Mouse (Mus musculus): ENCODE results near the gene Nfe2l2. TPM values are rescaled to one million over a fixed set of nuclear protein-coding genes. Genes with fewer than 3 reads are reported as not detected.
"Not testable (repeated sequence)": the region's sequence is repeated elsewhere in the genome, so short reads cannot be mapped to it uniquely, and the experiment has no call there.

The Nfe2l2 gene
- polyA plus RNA-seq, 1 experiment from 2014 or later = 42.8 TPM

DNA sequence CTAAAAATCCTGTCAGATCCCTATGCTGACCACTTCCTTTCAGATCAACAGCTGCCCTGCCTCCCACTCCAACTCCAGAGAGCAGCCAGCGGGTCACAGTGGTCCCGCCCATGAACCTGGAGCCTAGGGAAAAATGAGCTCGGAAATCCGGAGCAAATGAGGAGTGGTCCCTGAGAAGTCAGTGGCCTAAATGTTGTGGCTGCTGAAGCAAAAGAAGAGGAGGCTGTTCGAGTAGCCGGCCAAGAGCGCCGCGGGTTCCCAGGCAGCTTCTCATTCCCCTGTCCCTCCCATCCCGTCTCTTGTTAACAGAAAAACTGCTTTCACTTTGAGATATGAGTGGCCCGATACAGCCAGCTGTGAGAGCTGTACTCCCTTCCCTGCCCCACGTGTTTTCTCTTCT is 64.9 kb downstream of the Nfe2l2 start:
- 4% methylated on average over 10 of the region's 12 CpGs for WGBS
- H3K36me3 ChIP-seq; H3K27me3 ChIP-seq (replicated peaks); H3K9me3 ChIP-seq; ATAC-seq (ENCODE audit: extremely low read depth, insufficient number of reproducible peaks, low FRiP score, low TSS enrichment): not testable (repeated sequence)
- peak overlapping the region; percentile 48 for H3K4me2 ChIP-seq
- 0 out of 2 replicates have a peak overlapping the region, but pooled peaks have one; percentile 61 for H3K9ac ChIP-seq
- H3K27ac ChIP-seq (replicated peaks) = peak overlapping the region; percentile 75
- H3K4me1 ChIP-seq = peaks cover 15% of the 10 kb centered on the region
- peak overlapping the region; percentile 29 for H3K4me3 ChIP-seq

DNA sequence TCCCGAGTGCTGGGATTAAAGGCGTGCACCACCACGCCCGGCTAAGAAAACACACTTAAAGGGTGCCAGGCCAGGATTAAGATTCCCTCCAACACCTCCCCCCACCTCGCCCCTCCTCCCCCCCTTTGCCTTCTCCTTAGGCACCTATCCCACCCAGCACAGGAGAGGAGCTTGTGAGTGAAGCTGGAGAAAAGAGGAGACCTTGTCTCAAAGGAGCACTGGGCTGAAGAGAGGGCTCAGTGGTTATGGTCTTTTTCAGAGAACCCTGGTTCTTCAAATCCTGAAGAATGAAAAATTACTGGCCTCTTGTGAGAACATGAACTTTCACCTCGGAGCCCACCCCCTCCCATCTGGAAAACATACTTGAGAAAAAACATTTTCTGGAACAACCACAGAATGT is 66.6 kb downstream of the Nfe2l2 start:
- H3K27ac ChIP-seq (replicated peaks); H3K4me1 ChIP-seq; H3K9ac ChIP-seq; H3K4me3 ChIP-seq; H3K4me2 ChIP-seq; H3K27me3 ChIP-seq (replicated peaks); H3K9me3 ChIP-seq; H3K36me3 ChIP-seq; ATAC-seq (ENCODE audit: extremely low read depth, insufficient number of reproducible peaks, low FRiP score, low TSS enrichment): not testable (repeated sequence)
- WGBS = 78% methylated on average over 6 of the region's 6 CpGs

DNA sequence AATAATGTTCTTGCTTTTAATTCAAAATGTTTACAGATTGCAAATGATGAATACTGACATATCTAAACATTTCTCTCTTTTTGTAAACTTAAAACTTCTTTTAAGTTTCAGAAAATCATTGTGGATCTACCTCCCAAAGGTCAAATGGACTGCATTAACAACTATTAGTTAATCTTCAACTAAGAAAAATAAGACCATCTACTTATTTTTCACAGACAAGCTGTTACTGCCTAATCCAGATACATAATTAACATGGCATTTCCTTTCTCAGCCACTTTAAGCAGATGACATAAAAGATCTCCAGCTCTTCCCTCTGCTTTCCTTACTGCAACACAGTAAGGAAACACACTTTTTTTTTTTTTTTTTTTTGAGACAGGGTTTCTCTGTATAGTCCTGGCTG is 67.1 kb downstream of the Nfe2l2 start:
- H3K4me1 ChIP-seq = peaks cover 8% of the 10 kb centered on the region; the same call in 1 of the 2 replicates
- no peak overlapping the region for H3K4me3 ChIP-seq
- no peaks in the 10 kb centered on the region for H3K27me3 ChIP-seq (replicated peaks)
- H3K9ac ChIP-seq = no peak overlapping the region
- no peak overlapping the region for H3K27ac ChIP-seq (replicated peaks)
- no peaks in the 10 kb centered on the region for H3K9me3 ChIP-seq
- no peak overlapping the region for H3K4me2 ChIP-seq
- no peak for ATAC-seq (ENCODE audit: extremely low read depth, insufficient number of reproducible peaks, low FRiP score, low TSS enrichment)
- no peaks in the 10 kb centered on the region for H3K36me3 ChIP-seq

DNA sequence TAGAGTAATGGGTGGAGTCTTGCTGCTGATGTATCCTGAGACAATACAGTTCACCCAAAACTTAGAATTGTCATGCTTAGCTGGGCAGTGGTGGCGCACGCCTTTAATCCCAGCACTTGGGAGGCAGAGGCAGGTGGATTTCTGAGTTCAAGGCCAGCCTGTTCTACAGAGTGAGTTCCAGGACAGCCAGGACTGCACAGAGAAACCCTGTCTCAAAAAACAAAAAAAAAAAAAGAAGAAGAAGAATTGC is 67.5 kb downstream of the Nfe2l2 start:
- not testable (repeated sequence) for H3K9ac ChIP-seq; ATAC-seq (ENCODE audit: extremely low read depth, insufficient number of reproducible peaks, low FRiP score, low TSS enrichment); H3K9me3 ChIP-seq; H3K27me3 ChIP-seq (replicated peaks); H3K27ac ChIP-seq (replicated peaks); H3K36me3 ChIP-seq; H3K4me2 ChIP-seq; H3K4me3 ChIP-seq
- 91% methylated on average over 2 of the region's 2 CpGs for WGBS
- H3K4me1 ChIP-seq = peaks cover 10% of the 10 kb centered on the region

DNA sequence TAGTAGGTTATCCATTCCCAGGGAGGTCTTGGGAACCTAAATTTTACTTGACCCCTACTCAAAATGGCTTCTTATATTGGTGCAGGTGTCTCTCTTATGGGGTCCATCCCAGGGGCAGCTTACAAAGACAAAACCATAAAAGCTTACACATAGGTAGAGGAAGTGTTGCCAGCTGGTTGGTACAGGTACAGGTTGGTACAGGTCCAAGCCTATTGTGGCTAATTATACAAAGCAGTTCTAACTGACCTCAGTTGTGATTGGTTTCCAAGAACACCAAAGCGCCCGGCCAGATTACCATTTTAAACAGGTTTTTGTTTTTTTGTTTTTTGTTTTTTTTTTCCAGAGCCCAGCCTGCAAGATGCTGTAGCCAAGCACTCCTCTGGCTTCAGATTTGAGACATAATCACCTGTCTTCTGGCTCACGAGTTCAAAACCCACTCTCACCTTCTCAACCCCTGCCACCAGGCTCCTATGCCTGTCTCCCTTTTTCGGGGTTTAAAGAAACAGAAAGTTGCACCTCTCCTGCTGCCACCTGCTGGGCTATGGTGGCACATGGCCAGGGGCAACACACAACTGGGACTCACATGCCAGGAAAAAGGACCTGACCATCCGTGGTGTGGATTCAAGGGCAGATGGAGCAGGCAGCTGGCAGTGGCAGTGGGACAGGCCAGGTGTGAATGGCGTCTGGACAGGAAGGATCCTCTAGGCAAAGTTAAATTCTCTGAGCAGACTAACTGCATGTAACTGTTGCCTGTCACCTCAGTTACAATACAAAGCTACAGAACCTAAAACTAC is 68.0 kb downstream of the Nfe2l2 start:
- H3K4me3 ChIP-seq = no peak overlapping the region
- no peaks in the 10 kb centered on the region for H3K9me3 ChIP-seq
- no peaks in the 10 kb centered on the region for H3K27me3 ChIP-seq (replicated peaks)
- H3K4me1 ChIP-seq = peaks cover 14% of the 10 kb centered on the region
- 60% methylated on average over 6 of the region's 6 CpGs for WGBS
- no peak overlapping the region for H3K4me2 ChIP-seq
- H3K27ac ChIP-seq (replicated peaks) = no peak overlapping the region
- no peak overlapping the region for H3K9ac ChIP-seq
- H3K36me3 ChIP-seq = no peaks in the 10 kb centered on the region
- ATAC-seq (ENCODE audit: extremely low read depth, insufficient number of reproducible peaks, low FRiP score, low TSS enrichment) = no peak

DNA sequence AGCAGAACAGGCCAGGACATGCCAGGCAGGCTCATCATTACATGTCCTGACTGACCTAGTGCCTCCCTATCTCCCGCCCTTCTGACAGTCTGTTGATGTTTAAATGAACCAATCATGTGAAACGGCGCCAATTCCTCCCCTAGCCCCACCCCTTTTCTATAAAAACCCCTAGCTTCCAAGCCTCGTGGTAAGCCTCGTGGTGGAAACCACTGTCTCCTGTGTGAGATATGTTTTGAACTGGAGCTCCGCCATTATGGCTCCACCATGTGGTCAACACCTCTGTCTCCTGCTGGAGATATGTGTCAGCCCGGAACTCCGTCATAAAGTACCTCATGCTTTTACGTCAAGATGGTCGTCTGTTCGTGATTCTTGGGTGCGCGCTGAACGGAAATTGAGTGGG is 70.0 kb downstream of the Nfe2l2 start:
- ATAC-seq (ENCODE audit: extremely low read depth, insufficient number of reproducible peaks, low FRiP score, low TSS enrichment); H3K4me2 ChIP-seq; H3K9me3 ChIP-seq; H3K27me3 ChIP-seq (replicated peaks); H3K36me3 ChIP-seq; H3K27ac ChIP-seq (replicated peaks); H3K4me3 ChIP-seq; H3K9ac ChIP-seq: not testable (repeated sequence)
- 84% methylated on average over 14 of the region's 14 CpGs for WGBS
- peaks cover 19% of the 10 kb centered on the region for H3K4me1 ChIP-seq

DNA sequence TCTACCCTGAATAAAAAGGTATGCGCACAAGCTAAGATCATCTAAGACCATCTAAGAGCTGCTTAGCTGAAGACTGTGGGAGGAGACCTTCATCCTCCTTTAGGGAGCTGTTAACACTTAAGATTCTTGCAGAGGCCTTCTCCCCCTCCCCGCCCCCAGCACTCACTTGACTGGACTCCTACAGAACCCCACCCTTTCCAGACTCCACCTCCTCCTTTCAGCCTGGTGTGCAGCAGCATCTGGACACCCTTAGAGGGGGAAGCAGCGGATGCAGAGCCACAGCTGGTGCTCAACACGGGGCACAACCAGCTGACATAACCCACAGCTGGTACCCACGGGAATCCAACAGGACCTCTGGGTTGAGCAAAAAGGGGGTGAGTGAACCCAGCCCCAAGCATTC is 70.7 kb downstream of the Nfe2l2 start:
- no peaks in the 10 kb centered on the region for H3K27me3 ChIP-seq (replicated peaks)
- no peak overlapping the region for H3K4me3 ChIP-seq
- H3K9me3 ChIP-seq = no peaks in the 10 kb centered on the region
- H3K4me1 ChIP-seq = peaks cover 19% of the 10 kb centered on the region
- no peak for ATAC-seq (ENCODE audit: extremely low read depth, insufficient number of reproducible peaks, low FRiP score, low TSS enrichment)
- 63% methylated on average over 5 of the region's 5 CpGs for WGBS
- H3K36me3 ChIP-seq = no peaks in the 10 kb centered on the region
- H3K4me2 ChIP-seq = no peak overlapping the region
- no peak overlapping the region for H3K9ac ChIP-seq
- no peak overlapping the region for H3K27ac ChIP-seq (replicated peaks)

DNA sequence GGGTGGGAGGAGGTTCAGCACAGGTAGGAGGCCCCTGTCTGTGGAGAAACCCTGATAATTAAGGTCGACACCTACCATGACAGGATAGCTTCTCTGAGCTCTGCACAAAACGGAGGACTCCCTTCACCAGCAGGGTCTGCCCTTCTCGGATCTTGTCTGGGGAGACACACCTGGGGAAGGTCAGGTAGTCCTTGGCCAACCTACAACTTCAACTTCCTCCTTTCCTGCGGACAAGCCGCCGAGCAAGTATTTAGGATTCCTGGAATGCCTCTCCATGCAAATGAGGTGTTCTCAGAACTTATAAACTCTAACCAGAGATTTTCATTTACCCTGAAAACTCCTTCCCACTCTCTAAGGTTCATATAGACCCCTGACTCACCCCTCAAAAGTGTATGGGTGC is 71.1 kb downstream of the Nfe2l2 start:
- no peak overlapping the region for H3K4me2 ChIP-seq
- no peak for ATAC-seq (ENCODE audit: extremely low read depth, insufficient number of reproducible peaks, low FRiP score, low TSS enrichment)
- H3K4me3 ChIP-seq = no peak overlapping the region
- no peak overlapping the region for H3K9ac ChIP-seq
- H3K27ac ChIP-seq (replicated peaks) = no peak overlapping the region
- H3K36me3 ChIP-seq = no peaks in the 10 kb centered on the region
- peaks cover 19% of the 10 kb centered on the region for H3K4me1 ChIP-seq
- H3K9me3 ChIP-seq = no peaks in the 10 kb centered on the region
- no peaks in the 10 kb centered on the region for H3K27me3 ChIP-seq (replicated peaks)
- 41% methylated on average over 6 of the region's 6 CpGs for WGBS

DNA sequence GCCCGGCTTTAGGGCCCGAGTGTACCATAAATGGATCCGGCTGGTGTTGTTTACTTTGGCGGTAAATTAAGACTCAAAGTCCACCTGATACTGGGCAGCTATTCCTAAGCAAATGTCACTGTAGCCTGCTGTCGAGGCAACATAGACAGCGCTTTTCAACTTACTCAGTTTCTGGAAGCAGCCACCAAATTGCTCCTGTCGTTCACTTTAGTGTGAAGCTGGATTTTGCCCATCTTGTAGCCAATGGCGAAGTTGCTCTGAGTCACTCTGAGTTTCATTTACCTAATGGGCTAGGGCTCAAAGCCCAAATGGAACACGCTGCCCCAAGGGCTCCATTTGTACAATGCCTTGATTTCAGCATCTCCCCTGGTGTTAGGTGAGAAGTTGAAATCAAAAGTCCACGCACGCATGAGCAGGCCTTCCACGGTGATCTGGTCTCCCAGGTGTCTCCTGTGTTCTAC is 71.7 kb downstream of the Nfe2l2 start:
- Histone ChIP-seq H3K9ac (no peak overlapping the region), H3K27ac (replicated peaks) (no peak overlapping the region), H3K4me2 (no peak overlapping the region), H3K9me3 (no peaks in the 10 kb centered on the region), H3K4me1 (peaks cover 19% of the 10 kb centered on the region), H3K4me3 (no peak overlapping the region), H3K27me3 (replicated peaks) (no peaks in the 10 kb centered on the region), H3K36me3 (no peaks in the 10 kb centered on the region)
- no peak for ATAC-seq (ENCODE audit: extremely low read depth, insufficient number of reproducible peaks, low FRiP score, low TSS enrichment)
- 83% methylated on average over 12 of the region's 12 CpGs for WGBS

DNA sequence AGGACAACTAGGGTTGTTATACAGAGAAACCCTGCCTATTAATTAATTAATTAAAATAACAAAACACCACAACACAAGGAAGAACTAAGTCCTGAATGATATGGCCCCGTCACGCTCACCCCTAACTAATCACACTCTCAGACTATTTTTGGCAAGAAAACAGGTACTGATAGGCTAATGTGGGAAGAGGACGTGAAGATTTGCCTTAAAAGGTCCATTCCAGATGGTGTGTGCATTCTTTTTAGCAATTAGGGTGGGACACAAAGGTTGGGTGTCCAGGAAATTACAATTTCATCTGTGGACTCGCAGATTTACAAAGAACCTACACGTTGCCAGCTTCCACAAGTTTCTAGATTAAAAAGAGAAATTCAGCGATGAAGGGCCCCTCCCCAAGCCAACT is 72.4 kb downstream of the Nfe2l2 start:
- 55% methylated on average over 6 of the region's 6 CpGs for WGBS
- H3K4me3 ChIP-seq = no peak overlapping the region
- ATAC-seq (ENCODE audit: extremely low read depth, insufficient number of reproducible peaks, low FRiP score, low TSS enrichment) = no peak

DNA sequence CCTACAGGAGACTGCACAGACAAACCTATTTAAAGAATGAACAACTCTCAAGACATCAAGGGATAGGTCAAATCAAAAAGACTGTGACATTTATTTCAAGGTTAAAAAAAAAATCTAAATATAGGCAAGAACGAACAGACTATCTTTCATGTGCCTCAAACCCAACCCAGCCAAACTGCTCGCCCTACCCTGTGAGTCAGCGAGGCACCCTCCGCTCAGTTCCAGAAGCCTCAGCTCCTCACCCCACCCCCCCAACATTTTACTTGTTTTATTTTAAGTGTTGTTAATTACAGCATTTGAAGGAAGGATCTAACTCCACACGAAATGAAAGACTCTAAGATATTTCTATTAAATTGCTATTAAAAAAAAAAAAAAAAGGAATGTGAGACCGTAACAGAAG is 73.0 kb downstream of the Nfe2l2 start:
- ATAC-seq (ENCODE audit: extremely low read depth, insufficient number of reproducible peaks, low FRiP score, low TSS enrichment) = no peak

More for the DNA sequence above, 72.4 kb downstream of the Nfe2l2 start:
- Histone ChIP-seq H3K27ac (replicated peaks) (no peak overlapping the region), H3K9me3 (no peaks in the 10 kb centered on the region), H3K36me3 (no peaks in the 10 kb centered on the region), H3K27me3 (replicated peaks) (no peaks in the 10 kb centered on the region), H3K4me1 (peaks cover 19% of the 10 kb centered on the region), H3K9ac (no peak overlapping the region), H3K4me2 (no peak overlapping the region)

DNA sequence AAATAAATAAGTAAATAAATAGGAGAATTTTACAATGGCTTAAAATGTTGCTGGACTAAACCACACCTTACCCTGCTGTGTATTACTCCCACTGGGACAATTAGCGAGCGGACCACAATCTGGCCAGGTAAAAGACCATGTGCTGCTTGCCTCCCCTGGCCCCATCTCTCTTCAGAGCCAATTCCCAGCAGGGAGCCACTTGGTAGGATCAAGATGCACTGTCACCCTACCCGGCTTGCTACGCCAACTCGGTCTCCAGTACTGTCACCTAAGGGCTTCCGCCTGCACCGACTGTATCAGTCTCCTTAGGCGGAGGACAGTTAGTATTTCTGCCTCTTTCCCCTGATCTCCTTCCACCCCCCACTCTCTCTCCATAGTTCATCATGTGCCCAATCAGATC is 76.0 kb downstream of the Nfe2l2 start:
- WGBS = 85% methylated on average over 8 of the region's 8 CpGs
- ATAC-seq (ENCODE audit: extremely low read depth, insufficient number of reproducible peaks, low FRiP score, low TSS enrichment) = no peak
- H3K9ac ChIP-seq = no peak overlapping the region
- peaks cover 21% of the 10 kb centered on the region for H3K4me1 ChIP-seq
- H3K36me3 ChIP-seq = no peaks in the 10 kb centered on the region
- H3K9me3 ChIP-seq = no peaks in the 10 kb centered on the region
- no peaks in the 10 kb centered on the region for H3K27me3 ChIP-seq (replicated peaks)
- no peak overlapping the region for H3K4me3 ChIP-seq
- H3K4me2 ChIP-seq = no peak overlapping the region
- no peak overlapping the region for H3K27ac ChIP-seq (replicated peaks)

More for the DNA sequence above, 73.0 kb downstream of the Nfe2l2 start:
- H3K27ac ChIP-seq (replicated peaks) = peak overlapping the region; percentile 38; the same call in 1 of the 2 replicates
- H3K4me1 ChIP-seq = peaks cover 19% of the 10 kb centered on the region
- no peaks in the 10 kb centered on the region for H3K36me3 ChIP-seq
- no peaks in the 10 kb centered on the region for H3K27me3 ChIP-seq (replicated peaks)
- H3K4me2 ChIP-seq = no peak overlapping the region
- H3K9ac ChIP-seq = no peak overlapping the region
- H3K4me3 ChIP-seq = no peak overlapping the region
- 61% methylated on average over 6 of the region's 6 CpGs for WGBS
- H3K9me3 ChIP-seq = no peaks in the 10 kb centered on the region
